Comparison of ENCODE assay signal across 8 mouse cellular contexts in the genomic region with DNA sequence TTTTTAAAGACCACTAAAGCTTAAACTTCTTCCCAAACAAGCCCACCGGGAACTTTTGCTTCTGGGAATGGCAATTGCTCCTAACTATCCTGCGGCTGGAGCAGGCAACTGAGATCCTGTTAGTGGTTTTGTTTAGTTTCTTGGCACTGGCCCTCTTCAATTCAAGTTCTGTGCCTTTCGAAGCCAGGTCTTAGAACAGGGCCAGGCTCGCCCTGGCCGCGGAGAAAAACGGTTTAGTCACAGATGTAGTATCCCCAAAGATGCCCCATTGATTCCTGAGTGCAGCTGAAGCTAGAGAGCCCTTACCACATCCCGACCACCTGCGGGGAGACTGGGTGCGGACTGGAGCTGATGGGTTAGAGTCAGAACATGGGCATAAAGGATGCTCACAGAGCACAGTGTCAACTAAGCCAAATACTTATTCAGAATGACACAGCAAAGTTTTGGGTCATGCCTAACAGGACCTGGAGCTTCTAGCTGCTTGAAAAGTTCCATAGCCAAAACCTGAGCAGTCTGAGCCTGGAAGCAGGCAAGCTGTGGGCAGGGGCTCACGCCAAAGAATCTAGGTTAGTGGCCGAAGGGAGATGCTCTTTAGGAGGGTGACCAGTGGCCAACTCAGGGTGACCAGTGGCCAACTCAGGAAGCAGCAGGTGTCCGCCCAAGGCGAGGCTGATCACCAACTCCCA. TPM values are rescaled to one million over a fixed set of nuclear protein-coding genes. Genes with fewer than 3 reads are reported as not detected.
DNase-seq lines count a peak whose midpoint lies in the region; ATAC-seq lines count a peak whose summit lies in the region.

No protein-coding gene starts in this region.

- peak; percentile 10 for DNase-seq in cerebellum, adult 11-12 months
- no peak for DNase-seq in cerebellum, adult 9-11 months
- DNase-seq in retina, postnatal 1 day = peak; percentile 16
- DNase-seq in retina, embryonic 14.5 days (ENCODE audit: low spot score) = no peak
- DNase-seq in limb, embryonic 11.5 days (ENCODE audit: low spot score) = no peak
- no peak for DNase-seq in T-cell, adult 2 months (ENCODE audit: low spot score)
- no peak for DNase-seq in thymus, postnatal 36 days

- H3K9ac ChIP-seq in limb, embryonic 11.5 days (ENCODE audit: low read length) = no peak overlapping the region
- H3K9ac ChIP-seq in stomach, embryonic 15.5 days = no peak overlapping the region

- H3K27me3 ChIP-seq in limb, embryonic 11.5 days (ENCODE audit: control insufficient read depth, insufficient read depth, low read length) = peaks cover 6% of the 10 kb centered on the region; the same call in 1 of the 2 replicates
- H3K27me3 ChIP-seq in stomach, embryonic 15.5 days (replicated peaks) = no peaks in the 10 kb centered on the region

- no peaks in the 10 kb centered on the region for H3K36me3 ChIP-seq in limb, embryonic 11.5 days (ENCODE audit: control insufficient read depth, insufficient read depth, low read length)
- H3K36me3 ChIP-seq in stomach, embryonic 15.5 days = no peaks in the 10 kb centered on the region

- no peaks in the 10 kb centered on the region for H3K9me3 ChIP-seq in limb, embryonic 11.5 days (ENCODE audit: control insufficient read depth, low read length)
- H3K9me3 ChIP-seq in stomach, embryonic 15.5 days = no peaks in the 10 kb centered on the region

- H3K4me1 ChIP-seq in limb, embryonic 11.5 days (ENCODE audit: control insufficient read depth, insufficient read depth, low read length) = peaks cover 3% of the 10 kb centered on the region; the same call in 1 of the 2 replicates
- no peaks in the 10 kb centered on the region for H3K4me1 ChIP-seq in stomach, embryonic 15.5 days

- no peak for ATAC-seq in limb, embryonic 11.5 days (ENCODE audit: insufficient number of reproducible peaks, low FRiP score, low TSS enrichment, low read depth)
- ATAC-seq in stomach, embryonic 15.5 days (ENCODE audit: insufficient read depth, low FRiP score, low read depth) = no peak

- H3K4me3 ChIP-seq in limb, embryonic 11.5 days (ENCODE audit: low read depth, low read length) = peak overlapping the region; percentile 54
- peak overlapping the region; percentile 60 for H3K4me3 ChIP-seq in stomach, embryonic 15.5 days (replicated peaks)

- 27% methylated on average over 14 of the region's 14 CpGs for WGBS in limb, embryonic 11.5 days
- 38% methylated on average over 14 of the region's 14 CpGs for WGBS in stomach, embryonic 15.5 days

- H3K4me2 ChIP-seq in limb, embryonic 11.5 days (ENCODE audit: low read depth, severe bottlenecking) = peak overlapping the region; percentile 84
- peak overlapping the region; percentile 89 for H3K4me2 ChIP-seq in stomach, embryonic 15.5 days

- H3K27ac ChIP-seq in limb, embryonic 11.5 days (replicated peaks; ENCODE audit: low read depth, low read length) = no peak overlapping the region
- H3K27ac ChIP-seq in stomach, embryonic 15.5 days = no peak overlapping the region

RNA-seq across cellular contexts. Expression of a gene that starts 1.6 kb away (rescaled TPM):
- polyA plus RNA-seq in limb, embryonic 11.5 days (2014; fragmentation: Nextera tagmentation; extraction: Ambion mirVana) = 6.0 and 8.0 TPM in 2 replicates
- 5.0 and 5.3 TPM in 2 replicates for polyA plus RNA-seq in stomach, embryonic 15.5 days (2015; fragmentation: Nextera tagmentation; extraction: Ambion mirVana)

RNA-seq across cellular contexts. Expression of a gene that starts 48.3 kb away (rescaled TPM):
- polyA plus RNA-seq in limb, embryonic 11.5 days (2014; fragmentation: Nextera tagmentation; extraction: Ambion mirVana) = not detected in 2 replicates
- not detected in 2 replicates for polyA plus RNA-seq in stomach, embryonic 15.5 days (2015; fragmentation: Nextera tagmentation; extraction: Ambion mirVana)

Comparison
In these comparisons a context has a peak if more than half of its experiments do, and no peak if none do; other contexts are left out.
1. DNase-seq: peak in cerebellum, adult 11-12 months (single experiment) and retina, postnatal 1 day (single experiment); none in cerebellum, adult 9-11 months (single experiment), retina, embryonic 14.5 days (single experiment), limb, embryonic 11.5 days (single experiment), T-cell, adult 2 months (single experiment) and thymus, postnatal 36 days (0 of 2).